Comparison of ENCODE assay signal across 7 mouse cellular contexts in the genomic region with DNA sequence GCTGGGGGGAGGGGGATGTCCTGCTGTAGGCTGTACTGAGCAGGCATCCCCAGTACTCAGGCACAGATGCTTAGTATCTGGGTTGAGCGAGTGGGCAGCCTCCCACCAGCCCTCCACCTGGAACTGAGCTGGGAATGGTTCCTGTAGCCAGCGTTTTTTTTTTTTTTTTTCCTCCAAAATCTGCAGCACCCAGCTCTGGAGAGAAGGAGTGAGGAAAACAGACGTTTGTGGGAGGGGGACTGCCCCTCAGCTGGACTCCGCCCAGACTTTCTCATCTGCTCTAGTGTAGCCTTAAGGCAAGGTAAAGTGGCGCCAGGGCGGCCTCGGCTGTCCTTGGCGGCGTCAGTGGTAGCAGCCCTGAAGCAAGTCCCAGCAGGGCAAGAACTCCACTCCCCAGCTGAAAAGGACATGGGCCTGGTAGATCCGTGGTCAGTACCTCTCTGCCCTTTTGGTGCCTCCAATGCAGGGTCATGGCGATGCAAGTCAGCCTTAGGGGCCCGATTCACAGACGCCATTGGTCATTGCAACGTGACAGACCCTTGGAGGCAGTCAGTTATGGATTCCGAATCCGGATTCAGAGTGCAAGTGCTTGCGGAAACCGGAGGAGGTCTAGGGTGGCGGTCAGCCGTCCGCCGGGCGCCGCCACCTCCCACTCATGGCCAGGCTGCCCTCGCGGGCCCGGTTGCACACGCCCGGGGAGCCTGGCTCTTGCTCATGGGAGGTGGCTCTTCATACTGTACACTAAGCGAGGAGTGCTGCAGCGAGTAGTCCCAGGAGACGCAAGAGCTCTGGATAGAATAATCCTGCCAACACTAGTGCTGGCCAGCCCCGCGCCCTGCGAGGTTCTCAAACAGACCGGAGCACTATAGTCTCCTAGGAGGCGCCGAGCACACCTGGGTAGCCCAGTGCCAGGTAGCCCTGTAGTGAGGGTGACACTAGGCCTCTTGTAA. TPM values are rescaled to one million over a fixed set of nuclear protein-coding genes. Genes with fewer than 3 reads are reported as not detected.
A peak's percentile ranks its signal among the peaks of the same experiment; 100 is the strongest.
DNase-seq lines count a peak whose midpoint lies in the region; ATAC-seq lines count a peak whose summit lies in the region.

No protein-coding gene starts in this region.

- H3K9ac ChIP-seq in intestine, embryonic 16.5 days (ENCODE audit: low read depth, low read length) = peak overlapping the region; percentile 77
- H3K9ac ChIP-seq in limb, embryonic 11.5 days (ENCODE audit: low read length) = peak overlapping the region; percentile 82
- H3K9ac ChIP-seq in midbrain, embryonic 13.5 days (replicated peaks) = peak overlapping the region; percentile 80
- H3K9ac ChIP-seq in stomach, embryonic 16.5 days (ENCODE audit: low read length) = peak overlapping the region; percentile 89

- peak overlapping the region; percentile 94 for H3K27ac ChIP-seq in intestine, embryonic 16.5 days (ENCODE audit: low read length)
- H3K27ac ChIP-seq in limb, embryonic 11.5 days (replicated peaks; ENCODE audit: low read depth, low read length) = no peak overlapping the region
- H3K27ac ChIP-seq in midbrain, embryonic 13.5 days = no peak overlapping the region
- peak overlapping the region; percentile 94 for H3K27ac ChIP-seq in stomach, embryonic 16.5 days (ENCODE audit: low read length)

- intact Hi-C loops in gastrocnemius, postnatal 14 days (cut with DNase I; ENCODE audit: low total_unique reads) = no loop called here

- peak; percentile 54 for ATAC-seq in intestine, embryonic 16.5 days
- peak; percentile 17 for ATAC-seq in limb, embryonic 11.5 days (ENCODE audit: insufficient number of reproducible peaks, low FRiP score, low TSS enrichment, low read depth)
- peak; percentile 60 for ATAC-seq in midbrain, embryonic 13.5 days
- peak; percentile 22 for ATAC-seq in stomach, embryonic 16.5 days (ENCODE audit: insufficient read depth, low FRiP score)

- peaks cover 56% of the 10 kb centered on the region for H3K4me1 ChIP-seq in intestine, embryonic 16.5 days (ENCODE audit: control insufficient read depth, insufficient read depth, low read length)
- peaks cover 21% of the 10 kb centered on the region for H3K4me1 ChIP-seq in limb, embryonic 11.5 days (ENCODE audit: control insufficient read depth, insufficient read depth, low read length)
- H3K4me1 ChIP-seq in midbrain, embryonic 13.5 days (replicated peaks) = peaks cover 36% of the 10 kb centered on the region
- peaks cover 55% of the 10 kb centered on the region for H3K4me1 ChIP-seq in stomach, embryonic 16.5 days (ENCODE audit: control insufficient read depth, insufficient read depth, low read length)

- H3K4me2 ChIP-seq in intestine, embryonic 16.5 days (ENCODE audit: low read depth, low read length) = peak overlapping the region; percentile 79
- peak overlapping the region; percentile 97 for H3K4me2 ChIP-seq in limb, embryonic 11.5 days (ENCODE audit: low read depth, severe bottlenecking)
- peak overlapping the region; percentile 94 for H3K4me2 ChIP-seq in midbrain, embryonic 13.5 days (replicated peaks)
- peak overlapping the region; percentile 88 for H3K4me2 ChIP-seq in stomach, embryonic 16.5 days (ENCODE audit: low read depth, low read length)

- no peaks in the 10 kb centered on the region for H3K36me3 ChIP-seq in intestine, embryonic 16.5 days (ENCODE audit: control insufficient read depth, insufficient read depth, low read length)
- no peaks in the 10 kb centered on the region for H3K36me3 ChIP-seq in limb, embryonic 11.5 days (ENCODE audit: control insufficient read depth, insufficient read depth, low read length)
- no peaks in the 10 kb centered on the region for H3K36me3 ChIP-seq in midbrain, embryonic 13.5 days
- H3K36me3 ChIP-seq in stomach, embryonic 16.5 days (ENCODE audit: control insufficient read depth, insufficient read depth, low read length) = no peaks in the 10 kb centered on the region

- 13% methylated on average over 38 of the region's 38 CpGs for WGBS in intestine, embryonic 16.5 days
- 2% methylated on average over 38 of the region's 38 CpGs for WGBS in limb, embryonic 11.5 days
- 2% methylated on average over 38 of the region's 38 CpGs for WGBS in midbrain, embryonic 13.5 days
- WGBS in stomach, embryonic 16.5 days = 10% methylated on average over 38 of the region's 38 CpGs

- H3K27me3 ChIP-seq in intestine, embryonic 16.5 days (replicated peaks; ENCODE audit: control insufficient read depth, insufficient read depth, low read length) = no peaks in the 10 kb centered on the region
- peaks cover 14% of the 10 kb centered on the region for H3K27me3 ChIP-seq in limb, embryonic 11.5 days (ENCODE audit: control insufficient read depth, insufficient read depth, low read length)
- H3K27me3 ChIP-seq in midbrain, embryonic 13.5 days = peaks cover 45% of the 10 kb centered on the region
- H3K27me3 ChIP-seq in stomach, embryonic 16.5 days (ENCODE audit: control insufficient read depth, insufficient read depth, low read length) = no peaks in the 10 kb centered on the region

- H3K4me3 ChIP-seq in intestine, embryonic 16.5 days (ENCODE audit: low read length) = peak overlapping the region; percentile 56
- peak overlapping the region; percentile 52 for H3K4me3 ChIP-seq in limb, embryonic 11.5 days (ENCODE audit: low read depth, low read length)
- peak overlapping the region; percentile 62 for H3K4me3 ChIP-seq in midbrain, embryonic 13.5 days (replicated peaks)
- peak overlapping the region; percentile 76 for H3K4me3 ChIP-seq in stomach, embryonic 16.5 days (replicated peaks; ENCODE audit: low read length)

- DNase-seq in adrenal gland, adult 8-10 months = peak; percentile 68
- peak; percentile 53 for DNase-seq in embryo, embryonic 10 days (ENCODE audit: low spot score)
- DNase-seq in gastrocnemius, postnatal 14 days = peak; percentile 42
- DNase-seq in limb, embryonic 11.5 days (ENCODE audit: low spot score) = peak; percentile 70

- no peaks in the 10 kb centered on the region for H3K9me3 ChIP-seq in intestine, embryonic 16.5 days (ENCODE audit: control insufficient read depth, low read length)
- H3K9me3 ChIP-seq in limb, embryonic 11.5 days (ENCODE audit: control insufficient read depth, low read length) = no peaks in the 10 kb centered on the region
- H3K9me3 ChIP-seq in midbrain, embryonic 13.5 days = no peaks in the 10 kb centered on the region
- H3K9me3 ChIP-seq in stomach, embryonic 16.5 days (replicated peaks; ENCODE audit: control insufficient read depth, low read length) = no peaks in the 10 kb centered on the region

RNA-seq across cellular contexts. Expression of a gene that starts 1.1 kb away (rescaled TPM):
- total RNA-seq in adrenal gland, adult 8-10 months (2022) = 10 to 100 TPM; 13.5 to 20.4 (median 17.0) TPM
- total RNA-seq in gastrocnemius, postnatal 14 days (2021) = 1 to 10 TPM; 1.5 to 3.0 TPM
- polyA plus RNA-seq in intestine, embryonic 16.5 days (2015; fragmentation: Nextera tagmentation; extraction: Ambion mirVana) = 24.3 and 26.1 TPM in 2 replicates
- polyA plus RNA-seq in limb, embryonic 11.5 days (2014; fragmentation: Nextera tagmentation; extraction: Ambion mirVana) = 5.7 and 6.6 TPM in 2 replicates
- 3.1 and 4.1 TPM in 2 replicates for polyA plus RNA-seq in midbrain, embryonic 13.5 days (2015; fragmentation: Nextera tagmentation; extraction: Ambion mirVana)
- 16.3 and 19.8 TPM in 2 replicates for polyA plus RNA-seq in stomach, embryonic 16.5 days (2015; fragmentation: Nextera tagmentation; extraction: Ambion mirVana)

RNA-seq across cellular contexts. Expression of a gene that starts 34.1 kb away (rescaled TPM):
- 1 to 10 TPM; 4.0 to 6.7 (median 5.4) TPM for total RNA-seq in adrenal gland, adult 8-10 months (2022)
- 1 to 10 TPM; 1.2 to 1.4 TPM for total RNA-seq in gastrocnemius, postnatal 14 days (2021)
- polyA plus RNA-seq in intestine, embryonic 16.5 days (2015; fragmentation: Nextera tagmentation; extraction: Ambion mirVana) = 0.10 and 0.15 TPM in 2 replicates
- polyA plus RNA-seq in limb, embryonic 11.5 days (2014; fragmentation: Nextera tagmentation; extraction: Ambion mirVana) = 0.17 TPM in 1 of 2 replicates, not detected in the other
- 0.49 and 0.79 TPM in 2 replicates for polyA plus RNA-seq in midbrain, embryonic 13.5 days (2015; fragmentation: Nextera tagmentation; extraction: Ambion mirVana)
- polyA plus RNA-seq in stomach, embryonic 16.5 days (2015; fragmentation: Nextera tagmentation; extraction: Ambion mirVana) = 0.17 TPM in 1 of 2 replicates, not detected in the other

RNA-seq across cellular contexts. Expression of a gene that starts 34.4 kb away (rescaled TPM):
- total RNA-seq in adrenal gland, adult 8-10 months (2022) = 10 to 100 TPM in 1 of 4 experiments, 1 to 10 TPM in 3; 6.5 to 10.4 (median 7.7) TPM
- total RNA-seq in gastrocnemius, postnatal 14 days (2021) = 1 to 10 TPM; 2.4 to 2.7 TPM
- polyA plus RNA-seq in intestine, embryonic 16.5 days (2015; fragmentation: Nextera tagmentation; extraction: Ambion mirVana) = 4.0 and 4.4 TPM in 2 replicates
- 3.2 and 4.9 TPM in 2 replicates for polyA plus RNA-seq in limb, embryonic 11.5 days (2014; fragmentation: Nextera tagmentation; extraction: Ambion mirVana)
- 4.8 and 6.8 TPM in 2 replicates for polyA plus RNA-seq in midbrain, embryonic 13.5 days (2015; fragmentation: Nextera tagmentation; extraction: Ambion mirVana)
- polyA plus RNA-seq in stomach, embryonic 16.5 days (2015; fragmentation: Nextera tagmentation; extraction: Ambion mirVana) = 2.9 and 4.4 TPM in 2 replicates

Comparison
In these comparisons a context has a peak if more than half of its experiments do, and no peak if none do; other contexts are left out.
1. H3K27ac ChIP-seq: peak in intestine, embryonic 16.5 days (single experiment) and stomach, embryonic 16.5 days (single experiment); none in limb, embryonic 11.5 days (single experiment) and midbrain, embryonic 13.5 days (single experiment).
2. Peak in every context shown above with its lines, with median percentiles within 50 percentile points of each other: DNase-seq, ATAC-seq, H3K4me2 ChIP-seq, H3K4me3 ChIP-seq and H3K9ac ChIP-seq.